Mouse (Mus musculus): ENCODE results near the gene Trio.

DNA sequence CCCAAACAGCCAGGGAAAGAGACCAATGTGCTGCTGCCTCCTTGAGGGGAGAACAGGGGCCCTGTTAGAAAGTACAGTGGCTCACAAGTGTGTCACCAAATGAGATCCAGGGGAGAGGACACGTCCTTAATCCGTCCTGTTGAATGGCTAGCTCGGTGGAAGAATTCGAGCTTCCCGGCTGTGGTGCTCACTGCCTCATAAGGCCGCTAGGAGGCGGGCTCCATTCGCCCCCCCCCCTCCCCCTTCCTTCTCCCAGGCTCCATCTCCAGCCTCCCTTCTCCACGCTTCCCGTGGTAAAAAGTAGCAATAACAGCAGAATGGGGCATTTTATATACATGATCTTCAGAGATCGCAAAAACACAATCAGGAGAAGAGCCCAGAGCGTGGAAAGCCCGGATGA is 137.5 kb downstream of the Trio start:
- TF ChIP-seq CTCF (IDR thresholded peaks at IDR 0.05; ENCODE audit: extremely low read depth, insufficient read length, insufficient replicate concordance, low read depth, low read length) (0 out of 2 replicates have a peak, but pooled peaks have one; percentile 19), POLR2A (IDR thresholded peaks at IDR 0.05; ENCODE audit: low read depth, low read length) (no peak)
